Mouse (Mus musculus): ENCODE data around the gene Sema4f. TPM values are rescaled to one million over a fixed set of nuclear protein-coding genes. Genes with fewer than 3 reads are reported as not detected.

The Sema4f gene
- total and polyA plus RNA-seq, 3 experiments, result 0.04 TPM; not detected in 2

GRCm38 (mm10) chr6:82892540-82892939 is 47.0 kb downstream of the Sema4f start:
- Histone ChIP-seq H3K36me3 (replicated peaks in 1 of 2; ENCODE audit: control insufficient read depth in 1 of 2, insufficient read depth in 1 of 2, low read length in 1 of 2) (no peaks in the 10 kb centered on the region), H3K4me3 (replicated peaks in 1 of 3; ENCODE audit: low read depth in 2 of 3, low read length in 2 of 3, poor library complexity in 1 of 3) (no peak overlapping the region), H3K9ac (ENCODE audit: insufficient read depth, low read depth) (no peak overlapping the region), H3K79me2 (replicated peaks; ENCODE audit: control insufficient read depth, extremely low read depth, insufficient read depth, poor library complexity, severe bottlenecking) (no peaks in the 10 kb centered on the region), H3K27me3 (replicated peaks) (no peaks in the 10 kb centered on the region), H3K27ac (ENCODE audit: insufficient read depth, low read depth) (no peak overlapping the region), H3K4me1 (ENCODE audit: control insufficient read depth in 1 of 2, insufficient read depth in 2 of 2) (peaks cover 4 to 21% of the 10 kb centered on the region in 2 experiments), H3K4me2 (ENCODE audit: insufficient read depth, low read depth, poor library complexity, severe bottlenecking) (no peak overlapping the region), H3K9me3 (replicated peaks; ENCODE audit: low read length) (no peaks in the 10 kb centered on the region)
- no peak for TF ChIP-seq GABPA (IDR thresholded peaks at IDR 0.05; ENCODE audit: insufficient replicate concordance, low read depth, low read length)
- peak; percentile 49 to 83 for TF ChIP-seq CTCF (conservative IDR thresholded peaks at IDR 0.05 in 1 of 2, IDR thresholded peaks at IDR 0.05 in 1 of 2; ENCODE audit: low read depth in 2 of 2, low read length in 2 of 2)
- TF ChIP-seq RAD21 (IDR thresholded peaks at IDR 0.05; ENCODE audit: low read depth, low read length), result peak; percentile 88
- peak; percentile 67 for TF ChIP-seq SMC3 (IDR thresholded peaks at IDR 0.05; ENCODE audit: low read depth, low read length)
- no peak for TF ChIP-seq ZMIZ1 (IDR thresholded peaks at IDR 0.05; ENCODE audit: low read depth, low read length)
- dilution Hi-C loops (cut with MboI; ENCODE audit: extremely low pct_ligation_motif_present, extremely low pct_unique_long_range_greater_than_20kb, low sequenced_read_pairs) (no loop called here), in situ Hi-C loops (cut with MboI; ENCODE audit: low pct_ligation_motif_present, low pct_unique_long_range_greater_than_20kb, low sequenced_read_pairs) (no loop called here)
- peak; percentile 33 for DNase-seq (ENCODE audit: extremely low read depth)

GRCm38 (mm10) chr6:82891488-82891887 is 48.1 kb downstream of the Sema4f start:
- Histone ChIP-seq H3K27me3 (replicated peaks) (no peaks in the 10 kb centered on the region), H3K4me1 (ENCODE audit: control insufficient read depth in 1 of 2, insufficient read depth in 2 of 2) (peaks cover 4 to 16% of the 10 kb centered on the region in 2 experiments), H3K9me3 (replicated peaks; ENCODE audit: low read length) (no peaks in the 10 kb centered on the region), H3K79me2 (replicated peaks; ENCODE audit: control insufficient read depth, extremely low read depth, insufficient read depth, poor library complexity, severe bottlenecking) (no peaks in the 10 kb centered on the region), H3K4me2 (ENCODE audit: insufficient read depth, low read depth, poor library complexity, severe bottlenecking) (no peak overlapping the region), H3K27ac (ENCODE audit: insufficient read depth, low read depth) (no peak overlapping the region), H3K36me3 (replicated peaks in 1 of 2; ENCODE audit: control insufficient read depth in 1 of 2, insufficient read depth in 1 of 2, low read length in 1 of 2) (no peaks in the 10 kb centered on the region), H3K4me3 (replicated peaks in 1 of 3; ENCODE audit: low read depth in 2 of 3, low read length in 2 of 3, poor library complexity in 1 of 3) (no peak overlapping the region), H3K9ac (ENCODE audit: insufficient read depth, low read depth) (no peak overlapping the region)
- dilution Hi-C loops (cut with MboI; ENCODE audit: extremely low pct_ligation_motif_present, extremely low pct_unique_long_range_greater_than_20kb, low sequenced_read_pairs) (no loop called here), in situ Hi-C loops (cut with MboI; ENCODE audit: low pct_ligation_motif_present, low pct_unique_long_range_greater_than_20kb, low sequenced_read_pairs) (no loop called here)
- TF ChIP-seq JUN (IDR thresholded peaks at IDR 0.05; ENCODE audit: insufficient read depth, low read depth, low read length) (no peak), MAZ (IDR thresholded peaks at IDR 0.05; ENCODE audit: low read depth, low read length) (no peak), ZNF384 (IDR thresholded peaks at IDR 0.05; ENCODE audit: low read depth, low read length) (no peak), MAX (IDR thresholded peaks at IDR 0.05; ENCODE audit: low read length) (no peak), MAFK (IDR thresholded peaks at IDR 0.05; ENCODE audit: insufficient replicate concordance, low read length) (no peak), POLR2AphosphoS2 (IDR thresholded peaks at IDR 0.05; ENCODE audit: low read depth, low read length) (no peak), ELF1 (IDR thresholded peaks at IDR 0.05; ENCODE audit: low read depth, low read length) (no peak), BHLHE40 (IDR thresholded peaks at IDR 0.05; ENCODE audit: low read depth, low read length) (peak; percentile 35; the same call in 1 of the 2 replicates), TBP (conservative IDR thresholded peaks at IDR 0.05; ENCODE audit: low read depth, low read length) (no peak)
- no peak for DNase-seq (ENCODE audit: extremely low read depth)

- Histone ChIP-seq H3K4me1 (ENCODE audit: control insufficient read depth in 1 of 2, insufficient read depth in 2 of 2) (peaks cover 3 to 16% of the 10 kb centered on the region in 2 experiments), H3K27me3 (replicated peaks) (no peaks in the 10 kb centered on the region), H3K4me3 (replicated peaks in 1 of 3; ENCODE audit: low read depth in 2 of 3, low read length in 2 of 3, poor library complexity in 1 of 3) (no peak overlapping the region), H3K27ac (ENCODE audit: insufficient read depth, low read depth) (no peak overlapping the region), H3K9me3 (replicated peaks; ENCODE audit: low read length) (no peaks in the 10 kb centered on the region), H3K4me2 (ENCODE audit: insufficient read depth, low read depth, poor library complexity, severe bottlenecking) (no peak overlapping the region), H3K36me3 (replicated peaks in 1 of 2; ENCODE audit: control insufficient read depth in 1 of 2, insufficient read depth in 1 of 2, low read length in 1 of 2) (no peaks in the 10 kb centered on the region), H3K79me2 (replicated peaks; ENCODE audit: control insufficient read depth, extremely low read depth, insufficient read depth, poor library complexity, severe bottlenecking) (no peaks in the 10 kb centered on the region), H3K9ac (ENCODE audit: insufficient read depth, low read depth) (no peak overlapping the region)
- in situ Hi-C loops (cut with MboI; ENCODE audit: low pct_ligation_motif_present, low pct_unique_long_range_greater_than_20kb, low sequenced_read_pairs) (loop anchor here (5.0 kb wide), 1 partner anchor 39 kb away; no protein-coding TSS in a partner anchor), dilution Hi-C loops (cut with MboI; ENCODE audit: extremely low pct_ligation_motif_present, extremely low pct_unique_long_range_greater_than_20kb, low sequenced_read_pairs) (no loop called here)
- no peak for TF ChIP-seq ELF1 (IDR thresholded peaks at IDR 0.05; ENCODE audit: low read depth, low read length)
- TF ChIP-seq MAFK (IDR thresholded peaks at IDR 0.05; ENCODE audit: insufficient replicate concordance, low read length), result no peak
- no peak for TF ChIP-seq MAZ (IDR thresholded peaks at IDR 0.05; ENCODE audit: low read depth, low read length)
- TF ChIP-seq SMC3 (IDR thresholded peaks at IDR 0.05; ENCODE audit: low read depth, low read length), result no peak
- no peak for DNase-seq (ENCODE audit: extremely low read depth)
These were observed 53.2 kb downstream of the Sema4f start for GRCm38 (mm10) chr6:82886330-82886729.
